Mouse (Mus musculus) layer of hippocampus, adult 9-10 months (tissue): Measurements from ENCODE around the gene Rora.

Experiments used
- DNase-seq: peaks from one replicate; pipeline ENCODE4 v3.0.0; 2022; ENCODE audit warnings: low spot score

The Rora gene

DNA sequence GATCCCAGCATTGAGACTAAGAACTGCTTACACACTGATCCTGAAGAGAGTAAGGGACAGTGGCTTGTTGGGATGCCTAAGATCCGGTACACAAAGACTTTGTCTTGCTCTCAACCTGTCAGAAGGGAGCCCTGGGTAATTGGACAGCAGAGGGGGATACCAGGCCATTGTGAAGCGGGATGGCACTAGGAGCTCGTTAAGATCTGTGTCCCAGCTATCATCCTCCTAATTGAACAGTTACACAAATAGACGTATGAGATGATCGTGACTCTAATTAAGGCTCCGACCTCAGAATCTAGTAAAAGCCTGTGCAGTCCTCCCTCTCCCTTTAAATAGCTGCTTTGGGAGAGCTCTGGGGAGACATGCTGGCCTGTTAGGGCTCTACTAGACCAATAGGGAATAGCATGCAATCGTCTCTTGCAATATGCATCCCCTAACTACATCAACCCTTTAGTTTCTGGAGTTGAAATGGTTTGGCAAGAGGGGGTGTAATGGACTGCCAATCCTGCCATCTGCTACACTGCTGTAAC, 359.7 kb downstream of the Rora start:
- DNase-seq: no peak

DNA sequence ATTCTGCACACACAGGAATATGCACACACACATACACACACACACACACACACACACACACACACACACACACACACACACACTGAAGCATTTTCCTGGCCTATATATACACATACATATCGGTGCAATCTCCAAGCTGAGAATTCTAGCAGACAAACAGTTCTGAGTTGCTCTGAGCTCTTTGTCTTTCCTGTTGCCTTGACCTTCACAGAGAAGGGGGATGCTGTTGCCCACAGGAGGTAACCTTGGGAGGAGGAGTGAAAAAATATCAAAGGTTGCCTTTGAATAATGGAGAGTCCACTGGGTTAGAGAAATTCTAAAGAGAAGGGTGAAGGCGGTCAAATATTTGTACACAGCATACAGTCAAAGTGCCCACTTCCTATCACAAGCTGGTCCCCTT, 360.6 kb downstream of the Rora start:
- DNase-seq: no peak

DNA sequence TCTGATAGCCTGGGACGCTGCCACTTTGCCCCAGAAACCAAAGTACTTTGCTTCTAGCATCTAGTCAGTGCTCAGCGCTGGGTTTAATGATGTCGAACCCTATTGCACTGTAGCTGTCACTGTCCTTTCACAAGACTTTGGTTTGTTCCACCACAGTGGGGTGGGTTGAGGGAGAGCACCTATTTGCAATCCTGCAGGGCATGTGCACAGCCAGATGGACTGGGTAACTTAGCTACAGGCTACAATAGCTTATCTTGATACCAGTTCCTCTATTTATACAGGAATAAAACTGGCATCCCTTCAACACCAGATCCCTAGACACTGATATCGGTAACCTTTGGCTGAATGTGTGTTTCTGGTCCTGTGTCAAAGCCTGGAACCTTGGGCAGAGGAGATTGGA, 366.8 kb downstream of the Rora start:
- DNase-seq: no peak

DNA sequence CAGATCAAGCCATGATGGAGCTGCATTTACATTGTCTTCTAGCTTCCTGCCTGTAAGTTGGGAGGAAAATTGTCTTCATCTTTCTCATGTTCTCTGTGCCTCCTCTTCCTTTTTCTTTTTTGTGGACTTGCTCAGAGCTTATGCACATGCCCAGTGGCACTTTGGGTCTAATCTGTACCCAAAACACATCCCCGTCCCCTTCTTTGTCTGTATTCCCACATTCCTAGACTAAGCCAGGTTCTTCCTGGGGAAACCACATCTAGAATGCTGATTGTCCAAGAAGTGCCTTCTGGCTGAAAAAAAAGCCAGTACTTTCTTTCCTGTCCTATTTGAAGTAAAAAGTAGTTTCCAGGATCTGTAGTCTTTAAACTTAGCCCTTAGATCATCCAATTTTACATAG, 367.9 kb downstream of the Rora start:
- no peak for DNase-seq

DNA sequence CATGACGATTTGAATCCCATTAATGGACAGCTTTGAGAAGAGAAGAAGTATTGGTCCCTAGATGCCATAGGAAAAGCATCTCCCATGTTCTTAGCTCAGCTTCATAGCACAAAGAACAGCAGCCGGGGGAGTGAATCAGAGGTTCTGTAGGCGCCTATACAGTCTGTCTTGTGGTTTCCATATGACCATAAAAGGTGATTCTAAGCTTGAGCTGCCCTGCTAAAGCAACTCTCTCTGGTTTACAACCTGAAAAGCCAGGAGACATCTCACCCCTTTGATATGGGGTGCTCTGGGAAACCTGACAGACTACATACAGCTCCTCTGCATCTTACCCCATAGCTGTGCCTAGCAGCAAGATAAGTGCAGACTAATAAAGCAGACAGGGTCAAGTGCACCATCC, 369.7 kb downstream of the Rora start:
- no peak for DNase-seq

DNA sequence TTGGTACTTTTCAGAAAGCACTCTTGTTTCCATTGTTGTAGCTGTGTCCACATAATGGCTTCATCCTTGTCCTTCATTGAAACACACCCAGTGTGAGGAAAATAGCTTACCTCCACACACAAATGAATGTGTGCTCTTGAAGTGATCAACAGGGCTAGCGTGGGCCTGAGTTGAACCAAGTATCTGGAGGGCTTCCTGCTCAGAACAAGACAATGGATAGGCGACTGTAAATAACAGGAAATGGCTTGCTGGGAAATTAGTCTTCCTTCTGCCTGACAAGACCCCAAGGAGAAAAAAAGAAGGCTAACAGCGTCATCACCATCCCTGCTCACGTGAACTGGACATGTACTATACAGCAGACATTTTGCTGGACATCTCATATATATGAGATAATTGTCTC, 374.6 kb downstream of the Rora start:
- no peak for DNase-seq

DNA sequence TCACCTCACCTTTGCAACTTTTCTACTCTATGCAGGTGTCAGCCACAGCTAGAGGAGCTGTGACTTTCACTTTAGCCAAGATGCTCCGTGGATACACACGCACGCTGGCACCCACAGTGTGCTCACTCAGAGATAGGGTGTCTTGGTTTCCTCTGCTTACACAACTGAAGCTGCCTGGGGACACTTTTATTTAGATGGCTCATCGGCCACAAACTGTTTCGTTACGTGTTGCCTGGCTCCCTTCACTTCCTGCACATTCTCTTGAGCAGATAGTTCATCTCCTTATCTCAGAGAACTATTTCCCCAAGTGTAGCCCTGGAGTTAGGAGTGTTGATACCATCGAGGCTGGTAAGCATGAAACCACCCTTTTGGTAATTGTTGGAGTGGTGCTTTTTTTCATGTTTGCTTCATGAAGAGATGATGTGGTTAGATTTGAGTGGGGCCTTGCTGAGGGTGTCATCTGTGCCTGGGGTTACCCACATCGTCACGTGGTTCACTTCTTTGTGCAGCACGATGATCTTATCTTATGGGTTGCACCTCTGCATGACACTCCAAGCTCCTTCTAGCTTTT, 380.8 kb downstream of the Rora start:
- DNase-seq: no peak

DNA sequence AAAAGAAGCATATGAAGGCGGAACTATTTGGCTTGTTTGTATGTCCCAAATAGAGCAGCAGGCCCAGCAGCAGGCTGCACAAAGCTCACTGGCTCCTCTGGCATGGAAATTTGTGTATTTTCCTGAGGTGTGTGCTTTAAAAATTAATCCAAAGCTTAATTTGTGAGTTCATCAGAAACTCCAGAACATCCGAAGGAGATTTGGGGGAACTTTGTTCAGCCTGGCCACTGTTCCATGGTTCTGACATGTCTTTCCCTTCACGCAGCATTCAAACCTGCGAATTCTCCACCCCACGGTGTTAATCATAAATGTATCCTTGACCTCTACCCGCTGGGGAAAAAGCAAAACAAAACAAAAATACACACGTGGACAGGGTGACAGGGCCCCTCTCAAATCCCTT, 381.9 kb downstream of the Rora start:
- DNase-seq: no peak

DNA sequence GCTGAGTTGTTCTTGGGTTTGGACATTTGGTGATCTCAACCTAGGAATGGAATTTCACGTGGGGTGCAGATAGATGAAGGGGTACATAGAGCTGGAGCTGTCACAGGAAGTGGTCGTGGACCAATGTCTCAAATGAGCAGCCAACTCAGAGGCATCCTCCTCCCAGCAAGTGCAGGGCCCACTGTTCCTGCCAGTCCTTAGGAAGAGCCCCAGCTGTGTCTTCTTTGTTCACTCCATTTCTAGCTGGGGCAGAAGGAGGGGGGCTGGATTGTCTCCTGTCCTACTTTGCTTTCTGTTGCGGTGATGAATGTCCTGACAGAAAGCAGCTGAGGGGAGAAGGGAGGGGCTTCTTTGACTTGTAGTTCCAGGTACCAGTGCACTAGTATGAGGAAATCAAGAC, 382.7 kb downstream of the Rora start:
- no peak for DNase-seq

DNA sequence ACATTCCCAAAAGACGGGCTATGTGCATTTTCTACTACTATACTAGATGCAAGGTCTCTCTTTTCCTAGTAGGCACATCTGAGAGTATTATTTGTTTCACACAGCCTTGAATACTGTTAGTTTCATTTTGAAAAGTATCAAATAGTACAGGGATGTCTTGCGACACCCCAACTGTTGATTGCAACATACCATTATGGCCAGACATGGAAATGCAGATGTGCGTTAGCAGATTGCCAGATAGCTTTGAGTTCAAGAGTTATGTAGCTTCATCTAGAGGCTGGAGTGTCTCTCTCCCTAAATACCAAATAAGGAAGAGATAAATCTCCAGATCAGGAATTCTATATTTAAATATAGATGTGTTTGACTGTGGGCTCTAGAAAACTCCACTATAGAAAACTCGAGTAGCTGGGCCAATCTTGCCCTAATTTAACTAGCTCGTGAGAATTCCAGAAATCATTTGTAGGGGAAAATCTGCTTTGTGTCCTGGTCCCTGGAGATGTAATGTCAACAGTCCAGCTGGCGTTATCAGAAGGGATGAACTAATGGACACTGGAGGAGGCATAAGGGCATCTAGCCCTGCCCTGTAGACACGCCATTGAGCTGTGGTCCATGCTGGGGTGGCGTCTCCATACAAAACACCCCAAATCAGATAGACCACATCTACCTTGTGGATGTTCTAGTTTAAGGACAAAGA, 390.5 kb downstream of the Rora start:
- no peak for DNase-seq

DNA sequence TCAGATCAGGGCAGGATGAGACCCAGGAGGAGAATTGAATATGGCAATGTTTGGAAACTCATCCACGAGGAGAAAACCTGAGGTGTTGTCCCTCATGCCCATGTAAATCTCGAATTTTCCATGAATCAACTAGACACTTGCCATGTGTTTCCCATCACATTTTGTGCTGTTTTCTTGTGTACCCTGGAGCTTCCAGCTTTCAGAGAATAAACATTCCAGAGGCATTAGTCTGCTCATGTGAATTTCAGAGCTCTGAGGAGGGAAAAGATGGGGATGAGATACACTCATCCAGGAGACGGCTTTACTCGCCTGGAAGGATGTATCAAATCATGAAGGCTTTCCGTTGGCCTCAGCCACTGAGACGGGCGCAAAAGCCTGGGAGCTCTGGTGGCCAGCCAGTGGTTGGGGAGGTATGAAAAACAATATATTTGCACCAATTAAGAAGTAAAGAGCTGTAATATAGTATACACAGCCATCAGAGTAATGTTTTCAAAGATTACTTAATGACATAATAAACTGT, 391.1 kb downstream of the Rora start:
- DNase-seq: no peak

DNA sequence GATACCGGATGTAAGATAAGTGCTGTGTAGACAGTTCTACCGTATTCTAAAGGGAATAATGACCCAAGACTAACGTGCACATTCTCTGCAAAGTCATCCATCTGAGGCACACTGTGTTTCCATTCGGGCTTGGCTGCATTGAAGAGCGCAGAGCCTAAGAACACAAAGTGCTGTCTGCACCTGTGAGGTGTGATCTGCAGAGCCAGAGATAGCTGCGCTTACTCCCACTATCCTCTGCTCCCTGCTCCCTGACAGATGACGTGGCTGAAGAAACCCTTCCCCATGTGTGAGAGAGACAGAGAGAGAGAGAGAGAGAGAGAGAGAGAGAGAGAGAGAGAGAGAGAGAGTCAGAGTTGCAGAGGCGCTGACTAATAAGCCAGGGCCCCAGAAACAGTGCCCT, 392.3 kb downstream of the Rora start:
- DNase-seq: no peak

DNA sequence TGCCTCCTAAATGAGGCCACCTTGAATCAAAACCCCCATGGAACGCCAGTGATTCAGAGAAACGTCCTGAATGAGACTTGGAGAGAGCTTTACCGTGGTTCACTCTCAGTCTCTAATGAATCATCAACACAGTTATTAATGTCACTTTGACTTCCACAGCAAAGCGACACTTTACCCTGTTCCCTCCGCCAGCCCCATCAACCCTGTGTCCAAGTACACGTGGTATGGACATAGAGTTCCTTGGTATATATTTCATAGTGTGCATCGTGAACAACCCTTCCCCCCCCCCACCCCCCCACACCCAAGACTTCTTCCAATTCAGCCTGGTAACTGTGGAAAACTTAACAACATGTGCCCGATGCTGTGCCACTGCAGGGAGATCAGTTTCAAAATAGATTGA, 397.3 kb downstream of the Rora start:
- DNase-seq: no peak

DNA sequence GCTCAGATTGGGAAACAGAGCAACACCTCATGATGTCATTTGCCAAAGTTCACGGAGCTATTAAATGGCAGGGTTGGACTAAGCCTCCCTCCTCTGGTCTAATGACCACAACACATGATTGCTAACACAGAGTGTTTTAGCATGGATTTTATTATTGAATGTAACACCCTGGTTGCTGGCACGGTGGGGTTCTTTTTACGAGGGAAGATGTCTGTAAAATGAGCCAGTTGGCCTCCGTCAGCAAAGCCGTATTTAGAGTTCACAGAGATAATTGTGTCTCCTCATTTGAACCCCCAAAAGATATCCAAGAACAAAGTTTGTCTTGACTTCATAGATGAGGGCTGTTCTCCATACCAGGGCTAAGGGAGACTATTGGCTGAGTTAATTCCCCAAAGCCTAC, 398.3 kb downstream of the Rora start:
- no peak for DNase-seq

DNA sequence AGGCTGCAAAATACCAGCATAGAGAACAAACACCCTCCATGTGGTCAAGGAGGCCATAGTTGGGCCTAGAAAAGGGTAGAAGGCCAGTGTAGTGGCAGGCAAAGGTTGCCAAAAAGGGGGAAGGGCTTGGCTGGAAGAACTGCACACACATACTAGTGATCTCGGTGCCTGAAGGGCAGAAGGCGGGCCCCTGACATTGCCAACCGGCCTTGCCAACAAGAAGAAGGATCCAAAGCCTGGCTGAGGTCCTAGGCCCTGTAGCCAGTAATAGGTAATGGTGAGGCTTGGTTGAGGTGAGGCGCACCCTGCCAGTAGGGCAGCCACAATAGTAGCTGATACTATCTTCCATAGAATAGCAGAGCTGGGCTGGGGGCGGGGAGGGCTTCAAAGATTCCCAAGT, 401.7 kb downstream of the Rora start:
- no peak for DNase-seq

DNA sequence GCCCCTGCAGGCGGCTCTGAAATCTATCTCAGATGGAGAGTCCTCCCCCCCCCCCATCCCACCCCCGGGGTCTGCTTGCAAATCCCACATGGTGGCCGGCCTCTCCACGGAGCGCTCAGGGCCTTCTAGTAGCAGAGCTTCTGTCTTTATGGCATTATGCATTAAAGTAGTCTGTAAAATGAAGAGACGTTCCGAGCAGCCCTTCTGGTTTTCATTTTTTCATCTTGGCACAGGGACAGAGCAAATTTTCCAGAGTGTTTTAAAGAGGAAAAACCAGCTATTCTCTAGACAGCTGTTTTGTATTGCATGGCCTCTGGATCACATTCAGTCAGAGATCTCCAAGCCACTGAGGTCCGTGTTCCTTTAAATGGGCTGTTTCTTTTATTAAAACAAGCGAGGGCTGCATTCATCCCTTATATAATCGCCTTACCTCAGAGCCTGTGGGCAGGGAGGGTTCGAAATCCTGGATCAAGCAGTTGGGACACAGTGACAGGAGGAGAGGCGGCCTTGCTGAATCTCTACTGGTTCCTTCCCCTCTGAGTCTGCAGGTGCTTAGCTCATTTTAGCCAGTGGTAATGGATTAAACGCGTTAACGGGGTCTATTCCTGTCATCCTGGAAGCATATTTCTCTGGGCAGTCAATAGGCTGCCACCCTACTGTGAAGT, 417.7 kb downstream of the Rora start:
- DNase-seq: no peak

DNA sequence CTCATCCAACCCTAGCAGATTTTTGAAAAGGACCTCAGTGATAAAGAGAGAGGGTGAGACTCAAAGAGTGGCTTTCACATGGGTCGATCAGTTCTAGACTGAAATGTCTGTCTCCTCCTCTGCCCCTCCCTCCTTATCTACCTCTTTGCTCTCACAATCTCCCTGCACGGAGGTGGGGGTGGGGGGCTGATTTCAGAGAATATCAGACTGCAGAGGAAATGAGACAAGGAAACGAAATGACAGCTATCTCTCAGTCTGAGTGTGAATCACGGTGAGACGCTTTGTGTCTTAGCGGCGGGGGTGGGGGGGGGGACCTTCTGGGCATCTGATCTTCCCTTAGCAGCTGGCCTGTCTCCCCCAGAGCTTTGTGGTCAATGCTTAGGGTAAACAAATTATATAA, 419.7 kb downstream of the Rora start:
- no peak for DNase-seq

DNA sequence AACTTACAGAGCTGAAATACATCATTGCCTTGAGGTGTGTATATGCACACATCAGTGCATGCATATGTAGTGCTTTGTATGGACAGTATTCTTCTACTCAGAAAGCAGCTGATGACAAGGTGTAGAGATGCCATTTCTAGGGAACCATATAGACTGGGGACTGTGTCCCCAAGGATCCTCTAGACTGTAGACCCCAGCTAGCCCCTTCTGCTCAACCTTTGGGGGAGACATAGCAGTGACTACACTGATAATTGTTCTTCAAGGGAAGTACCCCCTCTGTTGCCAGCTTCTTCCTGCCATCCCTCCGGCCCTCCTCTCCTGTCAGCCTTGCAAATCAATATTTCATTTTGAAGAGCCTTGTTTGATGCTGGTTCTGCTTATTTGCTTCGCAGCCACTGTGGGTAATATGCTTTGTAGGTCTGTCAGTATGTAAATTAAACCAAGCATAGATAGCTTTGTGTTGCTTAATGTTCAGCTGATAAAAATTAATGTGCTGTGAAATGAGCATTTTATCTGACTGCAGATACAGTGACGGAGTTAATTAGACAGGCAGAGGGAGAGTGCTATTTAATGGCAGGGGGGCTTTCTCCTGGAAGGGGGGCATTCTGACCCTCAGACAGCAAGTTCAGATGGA, 430.6 kb downstream of the Rora start:
- no peak for DNase-seq

DNA sequence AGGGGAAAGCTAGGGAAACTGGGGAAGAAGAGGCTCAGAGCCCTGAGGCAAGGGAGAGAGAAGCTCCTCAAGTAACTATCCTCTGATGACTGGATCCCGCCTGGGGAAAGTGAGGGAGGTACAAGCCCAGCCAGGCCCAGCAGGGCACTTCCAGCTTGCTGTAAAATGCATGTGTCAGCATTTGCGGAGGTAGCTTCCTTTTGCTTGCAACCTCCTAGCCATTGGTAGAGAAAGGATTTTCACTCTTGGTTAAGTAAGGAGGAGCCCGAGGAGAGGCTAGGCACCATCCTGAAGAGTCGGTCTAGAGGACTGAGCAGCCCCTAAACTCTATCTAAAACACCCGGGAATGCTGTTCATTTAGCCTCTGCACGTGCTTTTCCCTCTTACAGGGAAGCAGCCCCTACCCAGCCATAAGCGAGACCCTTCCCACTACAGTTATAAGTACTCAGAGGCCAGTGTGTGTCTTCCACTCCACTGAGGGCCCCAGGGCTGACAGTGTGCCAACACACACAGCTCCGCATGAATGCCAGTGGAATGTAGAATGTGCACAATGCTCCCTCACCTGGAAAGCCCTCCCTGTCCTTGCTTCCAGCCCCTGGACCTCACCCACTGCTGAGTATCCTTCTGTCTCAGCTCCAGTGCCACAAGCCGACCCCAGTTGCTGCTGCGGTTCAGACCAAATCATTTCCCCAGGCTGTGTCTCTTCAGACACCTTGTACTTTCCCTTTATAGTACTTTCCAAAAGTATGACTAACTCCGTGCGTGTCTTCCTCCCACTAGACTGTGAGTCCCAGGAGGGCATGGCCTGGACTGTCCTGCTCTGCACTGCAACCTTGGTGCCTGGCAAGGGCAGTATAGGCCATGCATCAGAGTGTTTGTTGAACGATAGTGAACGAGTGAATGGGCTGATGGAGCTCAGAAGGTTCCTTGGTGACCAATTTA, 431.4 kb downstream of the Rora start:
- DNase-seq: no peak

DNA sequence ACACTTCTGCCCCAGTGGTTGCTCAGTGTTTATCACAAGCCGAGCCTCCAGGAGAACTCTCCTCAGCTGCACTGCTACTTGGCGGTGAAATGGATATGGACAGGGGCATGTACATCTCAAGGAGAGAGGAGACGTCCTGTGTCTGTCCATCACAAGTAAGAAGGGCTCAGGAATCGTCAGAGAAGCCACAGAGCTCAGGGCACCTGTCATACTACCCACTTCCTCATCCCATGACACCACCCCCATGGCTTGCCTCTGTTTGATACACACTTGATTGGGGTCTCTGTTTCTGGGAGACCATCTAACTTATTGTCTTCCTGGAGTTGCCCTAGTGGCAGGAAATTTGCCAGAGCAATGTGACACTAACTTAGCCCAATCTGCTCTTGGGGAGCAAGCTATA, 433.3 kb downstream of the Rora start:
- no peak for DNase-seq

DNA sequence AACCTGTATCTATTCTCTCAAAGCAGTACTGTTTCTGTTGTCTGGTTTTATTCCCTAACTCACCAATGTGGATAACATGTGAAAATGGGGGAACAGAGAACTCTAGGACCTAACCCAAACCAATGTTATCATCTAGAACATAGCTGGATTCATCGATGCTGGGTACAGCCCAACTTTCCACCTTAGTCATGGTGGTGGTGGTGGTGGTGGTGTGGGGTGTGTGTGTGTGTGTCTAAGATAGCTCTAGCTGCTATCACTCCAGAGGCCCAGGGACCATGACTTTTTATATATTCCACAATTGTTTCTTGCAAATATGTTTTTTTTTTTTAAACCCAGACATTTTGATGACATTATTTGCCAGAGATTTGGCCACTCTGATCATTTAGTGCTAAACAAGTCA, 433.7 kb downstream of the Rora start:
- DNase-seq: no peak
